Mouse (Mus musculus) cerebellum, postnatal 36 days (tissue): ENCODE results near the gene Pid1.
A peak's percentile ranks its signal among the peaks of the same experiment; 100 is the strongest.

ENCODE experiments used
- DNase-seq, 2 experiments: peaks; one replicate each; pipeline ENCODE4 v3.0.0; 2021 to 2022; ENCODE audit warnings: mixed read lengths in 2 of 2

The Pid1 gene

DNA sequence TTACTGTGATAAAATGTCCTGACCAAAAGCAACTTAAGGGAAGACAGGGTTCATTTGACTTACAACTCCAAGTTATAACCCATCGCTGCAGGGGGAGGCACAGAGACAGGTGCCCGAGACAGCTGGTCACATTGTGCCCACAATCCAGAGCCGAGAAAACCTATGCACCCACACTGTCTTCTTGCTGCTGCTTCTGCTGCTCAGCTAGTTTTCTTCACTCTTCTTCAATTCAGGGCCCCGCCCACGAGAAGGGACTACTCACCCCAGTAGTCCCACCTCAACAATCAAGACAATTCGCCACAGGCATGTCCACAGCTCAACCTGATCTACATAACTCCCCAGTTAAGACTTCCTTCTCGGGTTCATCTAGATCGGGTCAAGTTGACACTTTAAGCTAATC, at the start of gene Pid1:
TSS of gene Pid1 (minus strand) at position 214 of the 400 bp plus-strand sequence.
- DNase-seq = no peak

- no peak for DNase-seq
Observed at GRCm38 (mm10) chr1:84409514-84409913, 45.5 kb upstream of the Pid1 start.

DNA sequence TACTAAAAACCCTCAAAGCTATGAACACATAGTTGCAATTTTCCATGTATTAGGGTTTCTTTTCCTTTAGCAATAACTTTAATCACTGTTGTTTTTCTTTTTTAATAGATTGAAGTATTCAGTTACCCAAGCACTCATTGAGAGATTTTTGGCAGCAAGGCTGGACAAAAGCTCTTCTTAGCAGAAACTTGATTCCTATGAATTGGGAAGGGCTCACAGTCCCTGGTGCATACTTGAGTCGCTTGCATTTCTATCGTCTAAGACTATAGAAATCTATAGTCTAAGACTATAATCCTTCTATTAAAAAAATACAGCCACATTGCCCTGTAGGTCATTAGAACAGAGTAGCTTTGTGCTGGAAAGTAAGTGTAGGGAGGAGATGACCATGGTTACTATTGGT, 44.9 kb upstream of the Pid1 start:
- no peak for DNase-seq

DNA sequence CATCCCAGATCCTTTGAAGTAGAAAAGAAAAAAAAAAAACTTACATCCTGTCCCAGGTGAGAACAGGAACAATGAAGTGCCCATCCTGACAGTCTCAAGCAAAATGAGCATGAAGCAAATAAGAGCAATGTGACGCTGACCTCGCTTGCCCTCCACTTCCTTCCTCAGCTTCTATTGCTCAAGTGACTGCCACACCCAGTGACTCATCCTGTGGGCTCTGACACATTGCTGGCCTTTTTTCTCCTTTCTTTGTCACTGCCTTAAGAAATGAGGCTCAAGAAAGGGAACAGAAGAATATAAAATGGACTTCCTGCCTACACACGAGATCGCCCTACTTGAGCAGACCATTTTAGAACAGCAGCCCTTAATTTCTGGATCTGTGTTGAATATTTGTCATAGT, 42.9 kb upstream of the Pid1 start:
- DNase-seq = no peak

- no peak for DNase-seq
Observed at GRCm38 (mm10) chr1:84405551-84406290, 41.7 kb upstream of the Pid1 start.

DNA sequence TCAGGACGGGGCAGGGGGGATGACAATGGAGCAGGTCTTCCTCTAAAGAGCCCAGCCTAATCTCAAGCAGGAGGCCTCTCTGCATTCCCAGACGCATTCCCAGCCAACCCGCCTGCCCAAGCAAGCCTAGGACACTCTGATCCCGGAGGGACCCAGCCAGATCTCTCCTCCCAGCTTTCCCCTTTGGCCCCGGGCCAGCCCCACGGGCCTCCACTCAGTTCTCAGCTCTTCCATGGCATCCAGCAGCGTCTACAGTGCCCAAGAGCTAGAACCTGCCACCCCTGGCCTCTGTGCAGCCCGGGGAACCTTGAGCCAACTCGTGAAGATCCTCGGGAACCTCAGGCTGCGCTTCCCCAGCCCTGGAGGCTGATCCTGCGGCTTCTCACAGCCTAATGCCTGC, 40.9 kb upstream of the Pid1 start:
- no peak for DNase-seq

GRCm38 (mm10) chr1:84402154-84402553, 38.2 kb upstream of the Pid1 start:
- DNase-seq = no peak

DNA sequence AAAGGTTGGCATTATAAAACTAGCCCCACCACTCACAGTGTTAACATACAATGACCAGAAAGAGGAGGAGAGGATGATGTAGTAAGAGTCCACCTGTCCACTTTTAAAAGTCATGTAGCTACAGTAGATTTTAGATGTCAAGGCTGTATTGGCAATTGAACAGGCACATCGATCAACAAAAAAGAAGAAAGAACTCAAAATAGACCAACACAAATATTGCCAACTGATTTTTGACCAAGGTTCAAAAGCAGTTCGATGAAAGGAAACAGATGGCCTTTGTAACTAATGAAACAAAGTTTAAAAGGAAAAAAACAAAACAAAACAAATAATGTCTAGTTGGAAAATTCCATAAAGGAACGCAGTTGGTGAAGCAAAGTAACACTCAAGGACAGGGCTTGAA, 35.7 kb upstream of the Pid1 start:
- DNase-seq = no peak

- no peak for DNase-seq
Observed at GRCm38 (mm10) chr1:84399118-84399517, 35.1 kb upstream of the Pid1 start.

DNA sequence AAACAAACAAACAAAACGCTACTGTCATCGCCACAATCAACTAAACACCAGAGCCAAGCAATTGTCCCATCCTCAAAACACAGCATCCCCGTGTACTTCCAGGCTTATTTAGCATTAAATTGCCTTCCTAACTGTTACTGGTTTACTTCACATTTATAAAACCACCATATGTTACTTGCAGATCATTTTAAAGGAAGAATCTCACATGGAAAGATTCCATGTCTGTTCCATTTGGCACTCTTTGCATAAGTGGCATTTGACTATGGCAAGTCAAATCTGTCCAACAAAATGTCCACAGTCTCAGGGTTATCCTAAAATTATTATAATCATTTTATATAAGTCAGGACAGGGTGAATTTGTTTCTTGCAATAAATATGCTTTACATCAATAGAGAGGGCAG, 32.8 kb upstream of the Pid1 start:
- no peak for DNase-seq

DNA sequence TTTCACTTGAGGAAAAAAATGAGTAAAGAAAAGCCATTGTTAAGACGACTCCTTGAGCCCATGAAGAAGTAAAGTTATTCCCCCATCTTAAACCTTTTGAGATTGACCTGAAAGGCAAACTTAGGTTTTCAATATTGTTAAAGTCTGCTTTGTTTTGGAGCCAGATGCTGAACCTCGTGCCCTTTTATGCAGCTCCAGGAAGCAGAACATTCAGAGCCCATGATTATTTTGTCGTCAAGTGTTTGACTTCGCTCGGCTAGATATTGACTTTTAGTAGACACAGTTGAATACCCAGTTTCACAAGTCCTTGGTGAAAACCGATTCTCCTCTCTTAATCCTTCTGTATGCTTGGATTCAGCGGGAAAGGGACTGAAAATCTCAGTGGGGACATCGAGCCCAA, 31.9 kb upstream of the Pid1 start:
- DNase-seq = no peak

GRCm38 (mm10) chr1:84390961-84391360, 27.0 kb upstream of the Pid1 start:
- no peak for DNase-seq

GRCm38 (mm10) chr1:84387616-84388015, 23.6 kb upstream of the Pid1 start:
- DNase-seq = peak; percentile 12 to 46

GRCm38 (mm10) chr1:84386481-84387146, 22.6 kb upstream of the Pid1 start:
- DNase-seq = no peak

- no peak for DNase-seq
Observed at GRCm38 (mm10) chr1:84382709-84383108, 18.7 kb upstream of the Pid1 start.

- no peak for DNase-seq
Observed at GRCm38 (mm10) chr1:84382064-84382463, 18.1 kb upstream of the Pid1 start.

- DNase-seq = no peak
Observed at GRCm38 (mm10) chr1:84380895-84381294, 16.9 kb upstream of the Pid1 start.

- no peak for DNase-seq
Observed at GRCm38 (mm10) chr1:84367733-84368132, 3.8 kb upstream of the Pid1 start.

DNA sequence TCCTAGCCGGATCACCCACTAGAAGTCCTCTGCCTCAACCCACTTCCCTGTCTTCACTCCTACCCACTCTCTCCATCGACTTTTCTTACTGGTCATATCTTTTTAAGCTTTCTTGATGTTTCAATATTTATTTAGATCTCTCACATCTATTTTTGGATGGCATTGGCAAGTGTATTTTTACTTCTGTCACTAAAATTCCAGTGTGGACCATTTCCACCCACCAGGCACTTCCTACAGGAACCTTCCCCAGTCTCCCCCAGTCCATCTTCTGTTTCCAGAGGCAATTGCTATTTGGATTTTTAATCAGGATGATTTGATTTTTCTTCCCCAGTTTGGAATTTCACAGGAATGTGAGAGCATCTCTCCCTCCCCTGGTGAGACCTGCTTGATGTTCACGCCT, 2.6 kb upstream of the Pid1 start:
- DNase-seq = no peak

DNA sequence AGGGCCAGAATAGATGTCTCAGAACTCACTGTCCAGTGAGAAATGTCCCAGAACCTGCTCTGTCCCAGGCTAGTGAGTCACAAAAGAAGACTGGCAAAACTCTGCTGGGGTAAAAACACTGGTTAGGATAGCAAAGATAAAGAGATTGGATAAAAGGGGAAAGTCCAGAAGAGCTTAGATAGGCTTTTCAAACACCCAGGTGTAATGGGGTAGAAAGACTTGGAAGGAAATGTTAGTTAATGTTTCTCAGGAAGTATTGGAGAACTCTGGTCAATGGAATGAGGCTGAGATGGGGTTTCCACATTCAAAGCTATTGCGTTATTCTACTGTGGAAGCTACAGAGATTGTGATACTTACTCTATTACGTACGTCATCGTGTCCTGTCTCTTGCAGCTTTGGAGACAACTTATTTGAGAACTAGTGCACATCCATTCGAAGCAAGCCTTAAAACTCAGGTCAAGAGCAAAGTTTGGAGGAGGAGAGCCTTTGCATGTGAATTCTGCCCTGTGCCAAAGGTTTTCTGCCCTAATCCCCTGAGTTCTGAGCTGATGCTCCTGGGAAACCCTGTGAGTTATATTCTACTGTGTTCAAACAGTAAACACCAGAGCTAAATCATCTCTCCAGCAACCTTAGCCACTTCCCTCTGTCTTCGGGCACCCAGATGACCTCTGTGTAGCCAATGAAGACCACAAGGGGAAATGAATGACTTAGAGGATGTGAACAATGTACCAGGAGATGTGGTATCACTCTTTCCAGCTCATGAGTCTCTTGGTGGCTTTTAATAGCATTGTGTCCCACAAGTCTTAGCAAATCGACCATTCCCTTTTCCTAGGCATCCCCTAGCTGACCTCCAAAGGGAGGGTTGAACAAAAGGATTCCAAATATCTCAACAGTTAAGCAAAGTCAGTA, 1.0 kb downstream of the Pid1 start:
- no peak for DNase-seq

DNA sequence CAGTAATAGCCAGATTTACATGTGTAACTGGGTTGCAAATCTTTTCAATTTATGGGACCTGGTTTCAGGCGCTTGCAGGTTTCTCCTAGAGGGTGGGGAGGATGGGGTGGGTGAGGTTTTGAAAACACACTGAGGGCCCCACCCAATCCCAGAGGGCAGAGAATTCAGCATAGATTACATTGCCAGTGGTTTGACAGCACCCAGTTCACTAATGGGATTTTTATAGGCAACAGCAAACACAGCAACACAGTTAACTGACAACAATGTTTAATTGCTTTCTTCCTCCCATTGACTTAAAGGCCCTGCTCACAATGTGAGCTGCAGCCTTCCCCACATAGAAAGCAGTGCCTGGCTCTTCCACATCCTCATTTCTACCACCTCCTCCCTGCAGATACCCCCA, 1.8 kb downstream of the Pid1 start:
- no peak for DNase-seq

GRCm38 (mm10) chr1:84361389-84361788, 2.6 kb downstream of the Pid1 start:
- no peak for DNase-seq
